Mouse (Mus musculus) myocyte (in vitro differentiated cells): Measurements from ENCODE around the gene Ddx55. TPM values are rescaled to one million over a fixed set of nuclear protein-coding genes. Genes with fewer than 3 reads are reported as not detected.
"Not testable (repeated sequence)": the region's sequence is repeated elsewhere in the genome, so short reads cannot be mapped to it uniquely, and the experiment has no call there.

ENCODE experiments used
- H3K27me3 ChIP-seq: one replicate; pipeline ENCODE4 v1.6.1; 2011; ENCODE audit not compliant: control insufficient read depth, insufficient read depth, insufficient read length
- H3K36me3 ChIP-seq: one replicate; pipeline ENCODE4 v1.6.1; 2011; ENCODE audit not compliant: control insufficient read depth, insufficient read depth
- H3K4me2 ChIP-seq: one replicate; pipeline ENCODE4 v1.6.1; 2011; ENCODE audit warnings: low read depth, control low read depth
- H3K4me3 ChIP-seq: one replicate; pipeline ENCODE4 v1.5.1; 2011; ENCODE audit warnings: mild to moderate bottlenecking, control low read depth, moderate library complexity
- H3K79me2 ChIP-seq: one replicate; pipeline ENCODE4 v1.6.1; 2011; ENCODE audit not compliant: control insufficient read depth, insufficient read depth
- H3ac ChIP-seq: one replicate; pipeline ENCODE4 v1.6.1; 2011; ENCODE audit not compliant: control insufficient read depth, insufficient read length
- CEBPB ChIP-seq: IDR thresholded peaks from 2 replicates; pipeline ENCODE4 v1.6.1; 2011; ENCODE audit warnings: mild to moderate bottlenecking, moderate library complexity; ENCODE audit not compliant: poor library complexity, insufficient read depth, severe bottlenecking
- E2F4 ChIP-seq: IDR thresholded peaks from one replicate; pipeline ENCODE4 v1.6.1; 2011; ENCODE audit warnings: mild to moderate bottlenecking, control low read depth, moderate library complexity; ENCODE audit not compliant: insufficient read depth
- MAX ChIP-seq: IDR thresholded peaks from one replicate; pipeline ENCODE4 v1.6.1; 2011; ENCODE audit warnings: low read depth, mild to moderate bottlenecking, control low read depth
- MYOD1 ChIP-seq, 3 experiments: IDR thresholded peaks; one replicate each; pipeline ENCODE4 v1.6.1; 2011; ENCODE audit warnings: control low read depth in 2 of 3, low read depth in 2 of 3, mild to moderate bottlenecking in 2 of 3, moderate library complexity in 1 of 3; ENCODE audit not compliant: insufficient read length in 2 of 3, control insufficient read depth in 1 of 3
- MYOG ChIP-seq, 3 experiments: IDR thresholded peaks; one replicate each; pipeline ENCODE4 v1.6.1; 2011; ENCODE audit warnings: control low read depth in 2 of 3, low read depth in 2 of 3, mild to moderate bottlenecking in 2 of 3; ENCODE audit not compliant: insufficient read length in 2 of 3, control insufficient read depth in 1 of 3, insufficient read depth in 1 of 3
- POLR2A ChIP-seq: IDR thresholded peaks from one replicate; pipeline ENCODE4 v1.6.1; 2011; ENCODE audit warnings: low read depth, mild to moderate bottlenecking, control low read depth, moderate library complexity; ENCODE audit not compliant: insufficient read length
- POLR2AphosphoS2 ChIP-seq: IDR thresholded peaks from one replicate; pipeline ENCODE4 v1.6.1; 2011; ENCODE audit warnings: low read depth, control low read depth; ENCODE audit not compliant: insufficient read length
- REST ChIP-seq: IDR thresholded peaks from one replicate; pipeline ENCODE4 v1.6.1; 2011; ENCODE audit warnings: mild to moderate bottlenecking, control low read depth, moderate library complexity; ENCODE audit not compliant: insufficient read depth, insufficient read length
- SRF ChIP-seq: IDR thresholded peaks from one replicate; pipeline ENCODE4 v1.6.1; 2011; ENCODE audit warnings: low read depth; ENCODE audit not compliant: control insufficient read depth, insufficient read length
- TCF12 ChIP-seq: IDR thresholded peaks from one replicate; pipeline ENCODE4 v1.6.1; 2011; ENCODE audit warnings: mild to moderate bottlenecking, control low read depth; ENCODE audit not compliant: poor library complexity, insufficient read depth, severe bottlenecking
- TCF3 ChIP-seq: IDR thresholded peaks from one replicate; pipeline ENCODE4 v1.6.1; 2011; ENCODE audit warnings: low read depth, control low read depth; ENCODE audit not compliant: insufficient read length
- USF1 ChIP-seq: IDR thresholded peaks from one replicate; pipeline ENCODE4 v1.6.1; 2011; ENCODE audit warnings: low read depth, mild to moderate bottlenecking, control low read depth, moderate library complexity
- polyA plus RNA-seq: library from polyadenylated mRNA; unstranded; fragments of >200 nt; fragmentation: generic; extraction: Trizol; gene quantifications from one replicate; pipeline ENCODE4 v1.2.1, GENCODE M21; 2012; ENCODE audit warnings: missing spikeins

The Ddx55 gene
- polyA plus RNA-seq, 1 experiment = 5.3 TPM

DNA sequence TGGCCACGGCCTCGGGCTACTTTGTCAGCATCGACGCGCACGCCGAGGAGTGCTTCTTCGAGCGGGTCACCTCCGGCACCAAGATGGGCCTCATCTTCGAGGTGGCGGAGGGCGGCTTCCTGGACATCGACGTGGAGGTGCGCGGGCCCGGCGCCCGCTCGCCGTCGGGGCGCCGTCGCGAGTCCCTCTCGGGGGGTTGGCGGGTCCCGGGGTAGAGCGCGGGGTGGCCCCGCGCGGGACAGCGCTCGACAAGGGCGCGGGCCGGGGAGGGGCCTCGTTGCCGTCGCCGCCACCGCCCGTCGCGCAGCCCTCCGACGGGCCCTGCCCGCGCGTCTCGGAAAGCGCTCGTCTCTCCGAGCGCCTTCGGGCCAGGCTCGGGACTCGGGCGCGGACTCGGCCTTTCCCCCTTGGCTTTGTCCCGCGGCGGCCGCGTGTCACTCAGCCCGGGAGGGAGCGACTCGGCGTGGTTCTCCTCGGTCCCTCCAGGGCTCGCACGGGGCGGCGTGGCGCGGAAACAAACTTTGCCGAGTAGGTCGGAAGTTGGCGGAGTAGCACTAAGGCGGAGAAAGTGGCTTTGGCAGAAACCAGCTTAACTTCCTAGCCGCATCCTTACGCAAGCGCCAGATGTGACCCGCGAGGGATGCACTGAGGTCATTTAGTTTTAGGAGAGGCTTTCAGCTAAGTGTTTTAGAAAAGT, 11.6 kb upstream of the Ddx55 start:
- Histone ChIP-seq H3K79me2 (peaks cover 51% of the 10 kb centered on the region), H3K36me3 (peaks cover 26% of the 10 kb centered on the region), H3K27me3 (no peaks in the 10 kb centered on the region), H3K4me2 (peak overlapping the region; percentile 91), H3ac (peak overlapping the region; percentile 99), H3K4me3 (peak overlapping the region; percentile 52)
- no peak for TF ChIP-seq POLR2AphosphoS2
- TF ChIP-seq CEBPB = peak; percentile 57; the same call in 1 of the 2 replicates
- TF ChIP-seq POLR2A = peak; percentile 27

DNA sequence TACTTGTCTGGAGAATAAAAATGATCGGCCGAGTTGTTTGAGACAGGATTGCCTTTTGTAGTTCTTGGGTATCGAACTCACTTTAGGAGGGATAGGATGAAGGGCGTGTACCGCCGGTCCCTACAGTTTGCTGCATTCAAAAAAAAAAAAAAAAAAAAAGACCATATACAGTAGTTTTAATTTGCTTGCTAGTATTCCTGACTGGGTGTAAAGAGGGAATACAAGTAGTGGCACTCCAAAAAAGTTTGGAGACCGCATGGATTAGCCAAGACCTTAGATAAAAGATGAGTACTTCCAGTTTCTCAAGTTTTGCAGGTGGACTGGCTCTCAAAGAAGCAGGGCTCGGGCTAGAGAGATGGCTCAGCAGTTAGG, 11.1 kb upstream of the Ddx55 start:
- Histone ChIP-seq H3K36me3 (peaks cover 31% of the 10 kb centered on the region), H3K27me3 (no peaks in the 10 kb centered on the region), H3K4me3 (peak overlapping the region; percentile 52), H3K4me2 (peak overlapping the region; percentile 91), H3K79me2 (peaks cover 56% of the 10 kb centered on the region), H3ac (peak overlapping the region; percentile 99)
- TF ChIP-seq MYOG (IDR thresholded peaks at IDR 0.05; ENCODE audit: control insufficient read depth in 1 of 3, insufficient read depth in 1 of 3, insufficient read length in 2 of 3, low read depth in 2 of 3) (no peak), TCF3 (no peak), USF1 (no peak), SRF (no peak), MAX (no peak), CEBPB (no peak), POLR2A (no peak), TCF12 (no peak), REST (no peak), MYOD1 (IDR thresholded peaks at IDR 0.05; ENCODE audit: control insufficient read depth in 1 of 3, insufficient read length in 2 of 3, low read depth in 2 of 3) (no peak), POLR2AphosphoS2 (no peak), E2F4 (no peak)

DNA sequence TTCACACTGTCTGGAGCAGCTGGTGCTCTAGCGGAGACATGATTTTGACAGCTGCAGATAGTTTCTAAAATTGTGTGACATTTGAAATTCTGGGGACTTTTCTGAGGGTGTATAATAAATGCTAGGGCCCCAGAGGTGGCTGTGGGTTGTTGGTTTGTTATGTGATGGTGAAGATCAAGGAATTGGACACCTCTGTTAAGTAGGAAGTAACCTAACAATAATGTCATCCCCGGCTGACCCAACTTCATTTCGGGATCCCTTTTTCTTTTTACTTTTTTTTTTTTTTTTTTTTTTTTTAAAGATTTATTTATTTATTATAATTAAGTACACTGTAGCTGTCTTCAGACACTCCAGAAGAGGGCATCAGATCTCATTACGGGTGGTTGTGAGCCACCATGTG, 1.9 kb upstream of the Ddx55 start:
- Histone ChIP-seq H3K79me2 (peaks cover 13% of the 10 kb centered on the region), H3K36me3 (peaks cover 31% of the 10 kb centered on the region)
- TF ChIP-seq MYOD1 (IDR thresholded peaks at IDR 0.05; ENCODE audit: control insufficient read depth in 1 of 3, insufficient read length in 2 of 3, low read depth in 2 of 3) = peak in 1 of 3 experiments; percentile 9
- H3K27me3 ChIP-seq, H3K4me3 ChIP-seq, H3ac ChIP-seq, H3K4me2 ChIP-seq: not testable (repeated sequence)

DNA sequence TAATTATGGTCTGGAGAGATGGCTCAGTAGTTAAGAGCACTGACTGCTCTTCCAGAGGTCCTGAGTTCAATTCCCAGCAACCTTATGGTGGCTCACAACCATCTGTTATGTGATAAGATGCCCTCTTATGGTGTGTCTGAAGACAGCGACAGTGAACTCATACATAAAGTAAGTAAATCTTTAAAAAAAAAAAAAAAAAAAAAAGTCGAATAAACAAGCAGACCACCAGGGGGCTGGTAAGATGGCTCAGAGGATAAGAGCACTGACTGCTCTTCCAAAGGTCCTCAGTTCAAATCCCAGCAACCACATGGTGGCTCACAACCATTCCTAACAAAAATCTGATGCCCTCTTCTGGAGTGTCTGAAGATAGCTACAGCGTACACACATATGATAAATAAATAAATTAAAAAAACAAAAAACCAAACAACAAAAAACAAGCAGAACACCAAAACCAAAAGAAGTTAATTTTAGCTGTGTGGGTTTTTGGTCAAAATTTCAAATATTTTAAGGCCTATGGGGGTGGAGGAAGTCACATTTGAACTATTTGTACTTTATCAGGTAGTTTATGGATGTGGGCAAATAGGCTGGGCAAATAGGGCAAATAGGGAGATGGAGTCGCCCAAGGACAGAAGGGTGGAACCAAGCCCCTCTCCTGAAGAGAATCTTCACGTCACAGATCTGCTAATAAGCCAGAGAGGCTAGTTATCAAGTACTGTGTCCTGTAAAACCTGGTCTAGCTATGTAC, 1.1 kb upstream of the Ddx55 start:
- peaks cover 24% of the 10 kb centered on the region for H3K36me3 ChIP-seq
- H3K27me3 ChIP-seq, H3K79me2 ChIP-seq: not testable (repeated sequence)
- H3K4me2 ChIP-seq = peak overlapping the region; percentile 86
- H3K4me3 ChIP-seq = peak overlapping the region; percentile 54
- H3ac ChIP-seq = peak overlapping the region; percentile 26

DNA sequence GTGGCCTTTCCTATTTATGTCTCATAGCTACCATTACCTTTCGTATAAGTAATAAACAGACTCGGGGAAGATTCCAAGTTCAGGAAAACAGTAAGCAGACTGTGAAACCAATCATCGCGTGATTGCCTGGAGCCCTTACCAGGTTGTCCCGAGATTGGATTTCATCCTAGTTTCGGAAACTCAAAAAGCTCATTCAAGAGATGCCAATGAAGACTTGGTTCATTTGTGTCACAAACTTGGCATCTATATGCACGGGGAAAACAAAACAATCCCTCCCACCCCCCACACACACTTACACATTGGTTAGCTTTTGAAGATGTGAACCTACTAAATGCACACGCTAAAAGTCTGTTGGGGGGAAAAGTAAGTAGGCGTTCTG, 581 bp upstream of the Ddx55 start:
- no peaks in the 10 kb centered on the region for H3K27me3 ChIP-seq
- H3K4me3 ChIP-seq = peak overlapping the region; percentile 54
- H3K79me2 ChIP-seq = no peaks in the 10 kb centered on the region
- TF ChIP-seq E2F4 (no peak), MYOD1 (IDR thresholded peaks at IDR 0.05; ENCODE audit: control insufficient read depth in 1 of 3, insufficient read length in 2 of 3, low read depth in 2 of 3) (no peak), USF1 (no peak), TCF3 (no peak), TCF12 (no peak), SRF (no peak), POLR2AphosphoS2 (no peak), MAX (no peak), CEBPB (no peak), POLR2A (no peak), MYOG (IDR thresholded peaks at IDR 0.05; ENCODE audit: control insufficient read depth in 1 of 3, insufficient read depth in 1 of 3, insufficient read length in 2 of 3, low read depth in 2 of 3) (no peak), REST (no peak)
- peaks cover 20% of the 10 kb centered on the region for H3K36me3 ChIP-seq
- peak overlapping the region; percentile 86 for H3K4me2 ChIP-seq
- H3ac ChIP-seq = peak overlapping the region; percentile 26
